Mouse (Mus musculus) hindbrain, embryonic 10.5 days (tissue): ENCODE measurements around the gene Myo10. TPM values are rescaled to one million over a fixed set of nuclear protein-coding genes. Genes with fewer than 3 reads are reported as not detected.

ENCODE experiments used
- DNase-seq: peaks from one replicate; pipeline ENCODE4 v3.0.0-alpha.2; 2017; ENCODE audit warnings: low spot score
- H3K27ac ChIP-seq: fragments of 300-500 bp; sonication (generic); 2 replicates; pipeline ENCODE4 v1.5.1; 2016; ENCODE audit warnings: mild to moderate bottlenecking, moderate library complexity
- H3K27me3 ChIP-seq: fragments of 300-500 bp; sonication (generic); 2 replicates; pipeline ENCODE4 v1.6.1; 2016; ENCODE audit warnings: mild to moderate bottlenecking; ENCODE audit not compliant: poor library complexity, insufficient read depth, severe bottlenecking
- H3K36me3 ChIP-seq: fragments of 300-500 bp; sonication (generic); 2 replicates; pipeline ENCODE4 v1.6.1; 2016; ENCODE audit warnings: mild to moderate bottlenecking, moderate library complexity
- H3K4me1 ChIP-seq: fragments of 300-500 bp; sonication (generic); replicated peaks from 2 replicates; pipeline ENCODE4 v1.6.1; 2016; ENCODE audit warnings: mild to moderate bottlenecking
- H3K4me3 ChIP-seq: fragments of 300-500 bp; sonication (generic); 2 replicates; pipeline ENCODE4 v1.5.1; 2016; ENCODE audit warnings: mild to moderate bottlenecking, moderate library complexity
- H3K9me3 ChIP-seq: fragments of 300-500 bp; sonication (generic); 2 replicates; pipeline ENCODE4 v1.6.1; 2016; ENCODE audit warnings: mild to moderate bottlenecking, moderate library complexity
- WGBS: fragments of 180-500 bp; shearing (Covaris S2); methylation state at CpG from one replicate; pipeline ENCODE4 v1.1.7; 2016; 5-methylcytosine and 5-hydroxymethylcytosine counted together
- polyA plus RNA-seq: library from polyadenylated mRNA; unstranded; fragments of >200 nt; fragmentation: Nextera tagmentation; extraction: Ambion mirVana; gene quantifications from 2 replicates; pipeline ENCODE4 v1.2.1, GENCODE M21; 2016

Gene Myo10
- polyA plus RNA-seq, 1 experiment from 2014 or later = 41.8 TPM

DNA sequence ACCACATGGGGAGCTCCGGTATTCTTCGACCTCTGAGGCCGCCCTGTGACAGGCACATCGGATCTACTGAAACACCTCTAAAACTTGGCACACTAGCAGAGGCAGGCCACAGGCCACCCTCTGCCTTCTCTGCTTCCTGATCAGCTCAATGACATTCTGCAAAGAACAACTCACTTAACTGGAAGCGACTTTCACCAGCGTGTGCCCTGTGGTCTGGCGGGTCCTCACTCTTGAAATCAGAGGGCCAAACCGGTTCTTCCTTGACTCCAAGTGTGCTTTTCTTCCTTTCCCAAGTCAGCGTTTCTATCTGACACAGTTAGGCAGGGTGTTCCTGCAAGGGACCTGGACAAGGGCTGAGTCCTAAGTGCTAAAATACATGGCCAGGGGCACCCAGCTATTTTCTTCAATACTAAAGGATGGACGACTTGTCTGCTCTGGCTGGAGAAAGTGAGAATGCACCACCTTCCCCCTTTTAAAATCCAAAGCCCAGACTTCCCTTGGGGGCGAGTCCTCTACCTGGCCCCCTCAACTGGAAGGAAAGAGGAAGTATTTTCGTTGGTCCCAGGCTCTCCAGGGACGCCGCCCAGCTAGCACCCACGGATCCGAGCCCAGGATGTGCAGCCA lies 220.2 kb downstream of the Myo10 start:
- peak overlapping the region; percentile 87 for H3K27ac ChIP-seq
- H3K9me3 ChIP-seq = peaks cover 6% of the 10 kb centered on the region; the same call in 1 of the 2 replicates
- H3K36me3 ChIP-seq = no peaks in the 10 kb centered on the region
- peaks cover 38% of the 10 kb centered on the region for H3K27me3 ChIP-seq
- 11% methylated on average over 16 of the region's 16 CpGs for WGBS
- peaks cover 25% of the 10 kb centered on the region for H3K4me1 ChIP-seq
- peak; percentile 12 for DNase-seq
- peak overlapping the region; percentile 87 for H3K4me3 ChIP-seq

DNA sequence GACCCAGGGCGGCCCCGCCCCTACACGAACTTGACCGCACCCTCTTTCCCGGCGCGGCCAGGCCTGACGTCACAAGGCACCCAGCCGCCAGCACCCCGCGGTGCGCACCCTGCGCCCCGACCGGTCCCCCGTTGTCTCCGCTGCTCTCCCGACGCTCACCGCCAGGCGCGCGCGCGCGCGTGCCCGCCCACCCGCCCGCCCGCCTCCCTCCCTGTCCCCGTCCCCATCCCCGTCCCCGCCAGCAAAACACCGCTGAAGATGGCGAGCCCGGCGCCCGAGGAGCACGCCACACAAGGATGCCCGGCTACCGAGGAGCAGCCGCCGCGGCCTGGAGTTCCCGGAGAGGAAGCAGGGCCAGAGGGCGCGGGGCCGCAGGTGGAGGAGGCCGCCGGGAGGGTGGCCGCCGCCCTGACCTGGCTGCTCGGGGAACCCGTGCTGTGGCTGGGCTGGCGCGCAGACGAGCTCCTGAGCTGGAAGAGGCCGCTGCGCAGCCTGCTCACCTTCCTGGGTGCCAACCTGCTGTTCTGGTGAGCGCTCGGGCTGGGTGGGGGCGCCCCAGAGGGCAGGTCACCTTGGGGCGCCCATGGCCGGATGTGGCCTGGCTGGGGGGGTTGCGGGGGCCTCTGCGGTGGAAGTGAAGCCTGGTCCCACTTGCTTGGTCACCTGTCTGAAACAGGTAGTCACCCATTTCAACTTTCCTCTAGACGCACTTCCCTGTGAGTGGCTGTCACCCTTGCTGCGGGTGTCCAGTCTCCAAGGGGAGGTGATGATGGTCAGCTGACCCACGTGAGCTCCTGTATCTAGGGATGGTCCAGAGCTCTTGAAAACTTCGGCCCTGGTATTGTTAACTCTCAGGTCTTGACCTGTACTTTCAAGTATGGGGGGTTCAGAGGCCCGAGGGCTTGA lies 221.0 kb downstream of the Myo10 start, which contains the start of gene Retreg1:
Retreg1 (plus strand) TSS at position 95 of the 906 bp plus-strand sequence.
- H3K4me3 ChIP-seq = peak within 1 kb of the TSS; percentile 87
- WGBS = under 1% methylated on average over 71 of the region's 72 CpGs
- H3K4me1 ChIP-seq = peaks cover 25% of the 10 kb centered on the region
- H3K27me3 ChIP-seq = peaks cover 38% of the 10 kb centered on the region
- peaks cover 5% of the 10 kb centered on the region; the same call in 1 of the 2 replicates for H3K9me3 ChIP-seq
- no peaks in the 10 kb centered on the region for H3K36me3 ChIP-seq
- peak within 1 kb of the TSS; percentile 87 for H3K27ac ChIP-seq
- peak; percentile 65 for DNase-seq

DNA sequence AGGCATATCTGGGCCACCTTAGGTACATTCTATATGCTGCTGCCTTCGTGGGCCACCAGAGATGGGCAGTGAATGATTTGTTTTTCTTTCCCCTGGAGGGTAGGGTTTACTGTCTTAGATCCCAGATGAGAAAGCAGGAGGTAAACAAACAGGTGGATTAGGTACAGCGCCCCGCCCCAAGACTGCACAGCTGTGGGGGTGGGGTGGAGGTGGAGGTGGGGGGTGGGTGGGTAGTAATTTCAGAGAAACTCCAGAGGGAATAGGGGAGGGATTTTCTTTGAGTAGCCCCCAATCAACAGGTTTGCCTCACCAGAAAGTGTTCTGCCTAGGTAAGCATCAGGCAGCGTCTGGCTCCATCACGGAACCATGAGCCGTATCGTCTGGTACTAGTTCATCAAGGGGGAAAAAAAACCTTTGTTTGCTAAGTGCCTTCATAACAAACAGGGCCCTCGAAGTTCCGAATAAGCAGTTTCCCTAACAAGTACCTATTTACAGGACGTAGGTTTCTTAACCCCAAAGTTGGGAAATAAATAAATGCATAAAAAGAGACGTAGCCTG lies 221.8 kb downstream of the Myo10 start:
- Histone ChIP-seq H3K36me3 (no peaks in the 10 kb centered on the region), H3K27ac (no peak overlapping the region), H3K4me3 (peak overlapping the region; percentile 87), H3K4me1 (peaks cover 25% of the 10 kb centered on the region), H3K27me3 (peaks cover 38% of the 10 kb centered on the region), H3K9me3 (peaks cover 5% of the 10 kb centered on the region; the same call in 1 of the 2 replicates)
- 13% methylated on average over 11 of the region's 11 CpGs for WGBS
- DNase-seq = no peak

DNA sequence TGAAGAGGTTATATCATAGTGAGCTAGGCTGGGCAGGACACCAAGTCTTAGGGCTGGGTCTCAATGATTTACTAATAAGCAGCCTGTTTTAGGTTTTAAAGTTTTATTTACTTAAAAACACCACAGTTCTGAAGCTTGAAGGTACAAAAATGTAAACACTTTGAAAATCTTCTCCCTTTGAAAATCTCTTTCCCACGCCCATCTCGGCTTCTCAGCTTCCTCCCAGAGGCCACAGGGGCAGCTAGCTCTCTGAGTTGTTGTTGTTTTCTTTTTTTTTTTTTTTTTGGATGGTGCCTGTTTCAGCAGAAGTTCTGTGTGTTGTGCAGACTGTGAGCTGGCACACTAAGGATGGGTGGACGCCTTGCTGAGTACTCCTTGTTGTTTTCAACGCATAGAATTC lies 222.4 kb downstream of the Myo10 start:
- H3K4me3 ChIP-seq = no peak overlapping the region
- no peaks in the 10 kb centered on the region for H3K36me3 ChIP-seq
- peaks cover 38% of the 10 kb centered on the region for H3K27me3 ChIP-seq
- peaks cover 25% of the 10 kb centered on the region for H3K4me1 ChIP-seq
- H3K9me3 ChIP-seq = peaks cover 10% of the 10 kb centered on the region; the same call in 1 of the 2 replicates
- WGBS = 60% methylated on average over 4 of the region's 4 CpGs
- no peak for DNase-seq
- H3K27ac ChIP-seq = no peak overlapping the region

DNA sequence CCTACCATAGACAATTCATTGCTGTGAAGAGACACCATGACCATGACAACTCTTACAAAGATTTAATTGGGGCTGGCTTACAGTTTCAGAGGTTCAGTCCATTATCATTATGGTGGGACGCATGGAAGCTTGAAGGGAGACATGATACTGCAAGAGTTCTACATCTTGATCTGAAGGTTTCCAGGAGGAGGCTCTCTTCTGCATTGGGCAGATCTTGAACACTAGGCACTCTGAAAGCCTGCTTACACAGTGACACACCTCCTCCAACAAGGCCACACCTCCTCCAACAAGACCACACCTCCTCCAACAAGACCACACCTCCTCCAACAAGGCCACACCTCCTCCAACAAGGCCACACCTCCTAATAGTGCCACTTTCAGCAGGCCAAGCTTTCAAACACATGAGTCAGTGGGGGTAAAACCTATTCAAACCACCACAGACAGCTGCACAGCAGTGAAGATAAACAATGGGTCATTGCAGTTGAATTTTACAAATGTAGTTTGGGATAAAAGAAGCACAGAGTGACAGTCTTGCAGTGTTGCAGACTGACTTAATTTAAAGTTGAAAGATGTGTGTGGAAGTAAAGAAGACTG lies 225.3 kb downstream of the Myo10 start:
- no peak overlapping the region for H3K27ac ChIP-seq
- DNase-seq = no peak
- H3K36me3 ChIP-seq = no peaks in the 10 kb centered on the region
- peaks cover 20% of the 10 kb centered on the region; the same call in 1 of the 2 replicates for H3K27me3 ChIP-seq
- H3K9me3 ChIP-seq = peaks cover 10% of the 10 kb centered on the region; the same call in 1 of the 2 replicates
- WGBS = 100% methylated on average over 1 of the region's 1 CpGs
- H3K4me3 ChIP-seq = no peak overlapping the region
- peaks cover 15% of the 10 kb centered on the region for H3K4me1 ChIP-seq

DNA sequence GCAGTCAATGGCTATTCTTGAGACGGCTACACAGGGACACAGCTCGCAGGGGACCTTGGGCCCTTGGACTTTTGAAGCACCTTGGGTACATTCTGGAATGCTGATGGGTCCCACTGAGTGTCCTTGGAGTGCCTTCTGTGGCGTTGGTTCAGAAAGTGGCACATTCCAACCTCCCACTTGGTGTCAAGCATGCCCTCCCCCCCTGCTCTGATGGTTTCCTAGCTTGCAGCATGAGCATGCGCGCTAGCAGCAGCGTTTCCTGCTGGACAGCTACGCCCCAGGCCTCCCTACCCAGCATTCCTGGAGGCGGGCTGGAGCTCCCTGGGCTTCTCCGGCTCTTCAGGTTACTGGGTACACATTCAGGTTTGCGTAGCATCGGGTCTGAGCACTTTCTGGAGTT lies 228.2 kb downstream of the Myo10 start:
- 79% methylated on average over 11 of the region's 11 CpGs for WGBS
- DNase-seq = no peak
- 0 out of 2 replicates have a peak, but pooled peaks cover 2% of the 10 kb centered on the region for H3K4me1 ChIP-seq
- no peaks in the 10 kb centered on the region for H3K36me3 ChIP-seq
- H3K9me3 ChIP-seq = peaks cover 7% of the 10 kb centered on the region; the same call in 1 of the 2 replicates
- H3K4me3 ChIP-seq = no peak overlapping the region
- no peaks in the 10 kb centered on the region for H3K27me3 ChIP-seq
- no peak overlapping the region for H3K27ac ChIP-seq

DNA sequence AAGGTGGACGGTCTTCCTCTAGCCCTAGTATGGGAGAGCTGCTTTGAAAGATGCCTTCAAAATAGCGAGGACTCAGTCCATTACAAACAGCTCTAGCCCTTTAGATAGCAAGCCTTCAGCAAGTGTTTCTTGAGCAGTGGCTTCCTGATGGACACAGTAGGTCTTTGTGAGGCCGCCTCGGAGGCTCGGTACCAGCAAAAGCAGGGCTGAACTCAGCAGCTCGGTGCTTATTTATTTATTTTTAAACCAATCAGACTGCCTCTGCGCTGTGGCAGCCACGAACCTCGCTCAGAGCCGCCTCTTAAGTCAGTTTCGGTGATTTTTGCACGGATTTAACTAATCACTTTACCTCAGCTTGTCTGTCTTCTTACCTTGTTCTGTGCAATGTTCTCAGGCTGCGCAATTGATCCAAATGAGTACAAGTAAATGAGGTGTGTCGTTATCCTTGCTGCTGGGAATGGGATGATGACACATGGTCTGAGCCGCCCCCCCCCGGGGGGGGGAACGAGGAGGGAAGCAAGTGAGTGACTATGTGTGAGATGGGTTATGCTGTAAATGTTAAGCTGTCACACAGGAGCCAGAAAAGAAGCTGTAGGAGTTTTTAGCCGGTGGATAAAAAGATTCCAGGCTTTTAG lies 232.1 kb downstream of the Myo10 start:
- Histone ChIP-seq H3K27ac (no peak overlapping the region; the same call in 1 of the 2 replicates), H3K36me3 (no peaks in the 10 kb centered on the region), H3K4me1 (peaks cover 11% of the 10 kb centered on the region), H3K27me3 (no peaks in the 10 kb centered on the region), H3K4me3 (no peak overlapping the region), H3K9me3 (0 out of 2 replicates have a peak, but pooled peaks cover 2% of the 10 kb centered on the region)
- WGBS = 70% methylated on average over 18 of the region's 18 CpGs
- DNase-seq = no peak

DNA sequence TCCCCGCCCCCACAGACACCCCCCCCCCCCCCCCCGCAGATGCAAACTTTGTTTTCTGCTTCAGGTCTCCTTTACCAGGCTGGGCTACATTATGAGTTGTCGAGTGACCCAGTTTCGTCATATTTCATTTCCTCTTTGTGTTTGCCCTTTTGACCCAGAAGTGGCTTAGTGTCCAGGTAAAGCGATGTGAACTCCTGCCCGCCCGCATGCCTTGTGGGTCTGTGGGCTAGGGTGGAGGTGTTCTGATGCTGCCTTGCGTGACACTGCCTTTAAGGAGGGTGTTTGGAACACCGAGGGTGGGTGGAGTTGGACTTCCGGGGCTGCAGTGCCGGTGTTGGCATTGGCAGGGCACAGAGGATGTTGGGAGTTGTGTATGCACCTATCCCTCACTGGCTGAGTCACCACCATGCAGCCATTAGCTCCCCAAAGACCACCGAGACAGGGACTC lies 236.3 kb downstream of the Myo10 start:
- DNase-seq = no peak
- Histone ChIP-seq H3K27ac (no peak overlapping the region), H3K36me3 (no peaks in the 10 kb centered on the region), H3K27me3 (no peaks in the 10 kb centered on the region), H3K4me3 (no peak overlapping the region), H3K4me1 (peaks cover 11% of the 10 kb centered on the region), H3K9me3 (no peaks in the 10 kb centered on the region)
- WGBS = 67% methylated on average over 12 of the region's 12 CpGs

DNA sequence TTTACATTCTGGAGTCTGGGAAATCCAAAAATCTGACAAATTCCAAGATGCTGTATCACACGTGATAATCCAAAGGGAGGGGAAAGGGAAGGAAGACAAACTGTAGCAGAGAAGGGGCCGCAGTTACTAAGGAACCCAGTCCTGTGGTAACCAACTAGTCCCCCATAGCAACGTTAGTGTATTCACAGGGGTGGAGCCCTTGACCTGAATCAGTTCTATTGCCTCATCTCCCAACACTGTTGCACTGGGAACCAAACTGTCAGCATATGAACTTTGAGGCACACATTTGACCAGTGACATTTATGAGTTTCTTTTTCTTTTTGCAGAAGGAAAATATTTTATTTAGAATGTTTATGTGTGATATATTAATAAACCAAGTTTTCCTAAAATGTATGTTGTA lies 237.1 kb downstream of the Myo10 start:
- H3K27me3 ChIP-seq = no peaks in the 10 kb centered on the region
- no peak for DNase-seq
- H3K4me1 ChIP-seq = peaks cover 10% of the 10 kb centered on the region
- H3K27ac ChIP-seq = no peak overlapping the region
- WGBS = 71% methylated on average over 3 of the region's 3 CpGs
- no peaks in the 10 kb centered on the region for H3K9me3 ChIP-seq
- H3K4me3 ChIP-seq = no peak overlapping the region
- H3K36me3 ChIP-seq = no peaks in the 10 kb centered on the region

DNA sequence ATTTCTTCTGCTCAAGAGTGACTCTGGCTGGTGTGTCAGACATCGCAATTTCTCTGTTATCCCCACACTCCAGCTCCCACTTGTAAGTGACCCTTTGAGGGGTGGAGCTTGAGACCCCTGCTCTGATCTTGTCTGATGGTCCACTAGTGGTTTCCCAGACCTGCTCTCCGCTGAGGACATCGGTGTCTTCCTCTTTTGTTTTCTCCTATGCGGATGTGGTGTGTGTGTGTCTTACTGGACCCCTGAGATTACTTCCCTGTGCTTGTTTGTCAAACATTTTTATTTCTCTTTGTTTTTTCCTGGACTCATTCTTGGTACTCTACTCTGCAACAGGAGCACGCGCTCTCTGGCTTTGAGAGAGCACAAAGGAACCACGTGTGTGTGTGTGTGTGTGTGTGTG lies 239.6 kb downstream of the Myo10 start:
- H3K27me3 ChIP-seq = no peaks in the 10 kb centered on the region

More for the DNA sequence above, 239.6 kb downstream of the Myo10 start:
- no peak overlapping the region for H3K27ac ChIP-seq
- 83% methylated on average over 7 of the region's 7 CpGs for WGBS
- no peaks in the 10 kb centered on the region for H3K9me3 ChIP-seq
- no peaks in the 10 kb centered on the region for H3K36me3 ChIP-seq
- H3K4me3 ChIP-seq = no peak overlapping the region
- no peak for DNase-seq
- H3K4me1 ChIP-seq = peaks cover 9% of the 10 kb centered on the region
